Mouse (Mus musculus): Measurements from ENCODE around the gene Rgs19. TPM values are rescaled to one million over a fixed set of nuclear protein-coding genes. Genes with fewer than 3 reads are reported as not detected.

Rgs19 gene
- total RNA-seq, 2 experiments from 2014 or later: 39.0 to 49.4 TPM

DNA sequence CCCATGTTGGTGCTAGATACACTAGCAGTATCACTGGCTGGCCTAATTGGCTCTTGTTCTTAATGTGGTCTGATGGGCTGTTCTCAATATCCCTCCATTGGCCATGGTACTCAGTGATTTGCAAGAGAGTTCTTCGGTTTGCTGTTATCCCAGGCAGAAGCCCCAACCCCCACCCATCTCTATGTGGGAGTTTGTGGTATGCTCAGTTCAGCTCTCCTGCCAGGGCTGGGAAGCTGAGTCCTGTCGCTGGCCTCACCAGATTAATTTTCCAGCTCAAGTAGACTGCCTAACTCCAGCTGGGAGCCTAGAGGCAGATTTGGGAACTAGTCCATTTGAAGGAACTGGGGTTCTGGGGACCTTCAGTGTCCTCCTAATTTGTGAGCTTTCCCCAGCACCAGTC lies 36.3 kb downstream of the Rgs19 start:
- intact Hi-C loops (cut with DNase I): no loop called here

DNA sequence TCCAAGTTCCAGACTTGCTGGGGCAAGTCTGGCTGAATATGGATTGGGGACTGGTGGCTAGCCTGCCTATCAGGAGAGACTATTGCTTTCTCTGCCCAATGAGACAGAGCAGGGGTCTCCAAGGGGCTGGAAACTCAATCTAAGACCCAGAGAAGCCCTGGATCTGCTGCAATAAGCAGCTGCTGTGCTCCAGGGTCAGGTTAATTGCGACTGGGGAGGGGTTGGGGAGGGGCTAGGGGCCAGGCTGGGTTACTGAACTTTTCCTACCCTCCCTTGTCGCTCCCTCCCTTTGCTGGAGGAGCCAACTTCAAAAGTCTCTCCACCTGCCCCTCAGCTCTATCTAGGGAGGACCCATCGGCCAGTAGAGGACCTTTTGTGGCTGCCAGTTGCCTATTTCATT lies 37.0 kb downstream of the Rgs19 start, which contains the start of gene Gm29797:
TSS of gene Gm29797 (plus strand) at position 301 of the 400 bp plus-strand sequence.
- intact Hi-C loops (cut with DNase I): no loop called here
- no peak for DNase-seq

More for the DNA sequence above, 36.3 kb downstream of the Rgs19 start:
- no peak for DNase-seq

DNA sequence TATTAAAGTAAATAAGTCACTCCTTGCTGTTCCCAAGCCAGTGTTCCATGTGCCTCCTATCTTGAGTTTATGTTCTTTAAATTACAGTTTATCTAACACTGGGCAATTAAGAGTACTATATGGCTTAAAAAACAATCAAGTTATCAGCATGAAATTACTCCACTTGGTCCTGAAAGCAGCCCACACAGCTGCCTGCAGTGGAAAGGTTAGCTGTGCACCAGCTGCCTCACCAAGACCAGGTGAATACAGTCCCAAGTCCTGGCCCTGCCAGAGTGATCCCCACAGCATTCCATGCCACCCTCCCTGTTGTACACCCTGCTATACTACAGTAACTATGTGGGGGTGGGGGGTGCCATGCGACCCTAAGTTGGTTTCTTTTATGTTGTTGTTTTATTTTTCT lies 40.3 kb downstream of the Rgs19 start:
- no peak for DNase-seq
- intact Hi-C loops (cut with DNase I): no loop called here

DNA sequence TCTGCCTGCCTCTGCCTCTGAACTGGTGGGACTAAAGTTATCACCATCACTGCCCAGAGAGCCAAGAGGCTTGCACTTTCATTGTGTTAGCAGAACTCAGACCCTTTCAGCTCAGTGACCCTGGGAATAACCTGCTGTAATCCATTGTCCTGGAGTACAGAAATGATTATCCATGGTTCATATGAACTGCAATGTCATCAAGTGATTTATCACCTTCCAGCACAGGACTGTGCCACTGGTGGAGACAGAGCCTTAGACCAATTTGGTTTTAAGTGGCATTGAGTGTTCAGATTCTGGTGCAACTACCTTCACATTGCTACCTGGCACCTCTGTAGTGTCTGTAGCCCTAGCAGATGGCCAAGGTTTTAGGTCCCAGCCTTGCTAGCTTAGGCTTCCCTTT lies 40.7 kb downstream of the Rgs19 start:
- no peak for DNase-seq

DNA sequence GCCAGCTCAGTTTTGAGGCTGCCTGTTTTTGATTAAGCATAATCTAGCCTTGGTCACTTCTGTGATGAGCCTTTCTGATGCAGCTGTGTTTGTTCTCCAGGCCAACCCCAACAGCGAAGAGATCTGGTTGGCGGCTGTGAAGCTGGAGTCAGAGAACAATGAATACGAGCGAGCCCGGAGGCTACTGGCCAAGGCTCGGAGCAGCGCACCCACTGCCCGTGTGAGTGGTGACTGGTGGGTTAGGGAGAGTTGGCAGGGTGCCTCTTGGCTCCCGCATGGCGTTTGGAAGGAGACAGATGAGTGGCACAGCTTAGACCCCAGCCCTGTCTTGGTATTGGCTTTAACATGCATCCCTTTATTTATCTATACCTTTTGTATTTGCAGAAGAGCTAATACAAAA lies 44.9 kb downstream of the Rgs19 start:
- DNase-seq: peak; percentile 69
- intact Hi-C loops (cut with DNase I): loop anchor here (10.0 kb wide), 1 partner anchor 206 kb away; no protein-coding TSS in a partner anchor

More for the DNA sequence above, 40.7 kb downstream of the Rgs19 start:
- intact Hi-C loops (cut with DNase I): no loop called here

DNA sequence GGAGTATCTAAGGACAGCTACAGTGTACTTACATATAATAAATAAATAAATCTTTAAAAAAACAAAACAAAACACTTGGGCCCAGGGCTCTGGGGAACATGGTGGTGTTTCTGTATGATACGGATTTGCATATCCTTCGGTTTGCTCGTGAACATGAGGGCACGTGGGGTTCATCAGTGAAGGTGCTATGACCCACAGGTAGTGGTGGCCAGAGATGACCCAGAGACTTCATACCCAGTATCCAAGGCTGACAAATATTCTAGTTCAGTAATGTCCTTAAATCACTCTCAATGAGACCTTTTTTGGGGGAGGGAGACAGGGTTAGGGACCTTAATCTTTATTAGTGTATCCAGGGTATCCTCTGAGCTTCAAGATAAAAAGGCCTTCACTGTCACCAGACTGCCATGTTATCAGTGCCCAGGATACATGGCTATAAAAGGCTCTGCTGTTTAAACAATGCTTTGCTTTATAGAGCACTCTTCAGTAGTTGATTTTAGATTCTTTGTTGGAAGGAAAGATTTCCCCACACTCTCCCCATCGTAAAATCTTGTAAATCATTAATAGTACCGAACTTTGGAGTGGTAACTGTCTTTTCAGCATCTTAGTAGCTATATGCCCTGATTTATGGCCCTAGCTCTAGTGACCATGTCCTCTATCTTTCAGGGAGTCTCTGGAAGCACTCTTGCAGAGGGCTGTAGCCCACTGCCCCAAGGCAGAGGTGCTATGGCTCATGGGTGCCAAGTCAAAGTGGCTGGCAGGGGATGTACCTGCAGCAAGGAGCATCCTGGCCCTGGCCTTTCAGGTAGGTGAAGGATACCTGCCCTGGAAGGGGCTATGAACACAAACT lies 46.9 kb downstream of the Rgs19 start:
- intact Hi-C loops (cut with DNase I): loop anchor here (10.0 kb wide), 1 partner anchor 208 kb away; no protein-coding TSS in a partner anchor
- DNase-seq: no peak

DNA sequence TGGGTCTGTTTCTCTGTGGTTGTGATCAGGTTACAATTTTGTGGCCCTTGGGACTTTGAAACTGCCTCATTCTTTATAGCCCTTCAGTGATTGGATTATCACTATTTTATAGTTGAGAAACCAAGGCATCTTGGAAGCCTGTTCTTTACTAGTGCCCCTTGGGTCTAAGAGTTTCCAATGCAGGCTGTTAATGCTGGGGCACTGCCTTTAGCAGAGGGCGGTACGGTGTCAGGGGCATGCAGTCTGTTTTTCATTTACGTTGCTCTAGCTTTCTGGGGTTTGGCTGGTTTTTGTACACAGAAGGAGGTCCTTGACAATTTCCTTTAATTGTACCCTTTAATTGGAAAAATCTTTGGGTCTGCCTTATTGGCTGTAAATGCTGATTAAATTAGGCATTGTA lies 48.1 kb downstream of the Rgs19 start:
- intact Hi-C loops (cut with DNase I): loop anchor here (10.0 kb wide), 1 partner anchor 209 kb away; no protein-coding TSS in a partner anchor
- no peak for DNase-seq

DNA sequence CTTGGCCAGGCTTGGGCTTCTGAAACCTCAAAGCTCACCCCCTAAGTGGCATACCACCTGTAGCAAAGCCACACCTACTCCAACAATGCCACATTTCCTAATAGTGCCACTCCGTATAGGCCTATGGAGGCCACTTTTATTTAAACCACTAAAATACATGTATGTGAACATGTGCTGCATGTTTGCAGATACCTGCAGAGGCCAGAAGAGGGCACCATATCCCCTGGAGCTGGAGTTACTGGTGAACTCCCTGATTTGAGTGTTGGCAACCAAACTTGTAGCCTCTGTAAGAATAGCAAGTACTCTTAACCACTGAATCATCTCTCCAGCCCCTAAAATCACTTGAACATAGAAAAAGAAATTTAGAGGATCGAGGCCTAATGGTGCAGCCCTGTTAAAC lies 49.4 kb downstream of the Rgs19 start:
- DNase-seq: peak; percentile 61
- intact Hi-C loops (cut with DNase I): loop anchor here (10.0 kb wide), 1 partner anchor 210 kb away; no protein-coding TSS in a partner anchor

Other genes with a start within 250 kb of the Rgs19 start
- gene Zbtb46, start 234.6 kb downstream of the Rgs19 start, total RNA-seq (2021): 10 to 100 TPM; 16.6 to 16.8 TPM
- not detected for gene Abhd16b, start 200.8 kb downstream of the Rgs19 start, total RNA-seq (2021)
- 10 to 100 TPM; 69.7 to 73.5 TPM for gene Tpd52l2, start 196.8 kb downstream of the Rgs19 start, total RNA-seq (2021)
- 100 to 1,000 TPM; 288 to 305 TPM for gene Dnajc5, start 173.5 kb downstream of the Rgs19 start, total RNA-seq (2021)
- gene Uckl1, start 109.1 kb downstream of the Rgs19 start, total RNA-seq (2021): 10 to 100 TPM; 66.1 to 69.2 TPM
- gene Prpf6, start 102.1 kb downstream of the Rgs19 start, total RNA-seq (2021): 10 to 100 TPM; 49.7 to 51.6 TPM
- 100 to 1,000 TPM; 191 to 197 TPM for gene Zfp512b, start 101.2 kb downstream of the Rgs19 start, total RNA-seq (2021)
- gene Samd10, start 94.8 kb downstream of the Rgs19 start, total RNA-seq (2021): 10 to 100 TPM; 43.7 to 48.7 TPM
- under 1 TPM; 0.50 to 0.54 TPM for gene Gm29797, start 36.9 kb downstream of the Rgs19 start, total RNA-seq (2021)
- 10 to 100 TPM; 13.4 to 13.5 TPM for gene Sox18, start 22.3 kb downstream of the Rgs19 start, total RNA-seq (2021)
- 10 to 100 TPM; 57.8 to 62.4 TPM for gene Tcea2, start 13.7 kb downstream of the Rgs19 start, total RNA-seq (2021)
- gene Lkaaear1, start 4.5 kb upstream of the Rgs19 start, total RNA-seq (2021): not detected
- gene Oprl1, start 21.0 kb upstream of the Rgs19 start, total RNA-seq (2021): 10 to 100 TPM; 73.1 to 73.8 TPM
- gene Myt1, start 69.4 kb upstream of the Rgs19 start, total RNA-seq (2021): 10 to 100 TPM; 35.7 to 37.7 TPM
- gene Pcmtd2, start 143.9 kb upstream of the Rgs19 start, total RNA-seq (2021): 10 to 100 TPM; 38.0 to 40.7 TPM
- 10 to 100 TPM; 53.4 to 56.2 TPM for gene Polr3k, start 170.4 kb upstream of the Rgs19 start, total RNA-seq (2021)